Mouse (Mus musculus): ENCODE data around the gene Gatad1.
"Not testable (repeated sequence)": the region's sequence is repeated elsewhere in the genome, so short reads cannot be mapped to it uniquely, and the experiment has no call there.

Gene Gatad1

GRCm38 (mm10) chr5:3633951-3634350, 23.0 kb downstream of the Gatad1 start:
- peak; percentile 47 for DNase-seq (ENCODE audit: low read depth)

GRCm38 (mm10) chr5:3633315-3633714, 23.7 kb downstream of the Gatad1 start:
- DNase-seq (ENCODE audit: low read depth) = no peak

GRCm38 (mm10) chr5:3632285-3632684, 24.7 kb downstream of the Gatad1 start:
- DNase-seq (ENCODE audit: low read depth) = no peak

- no peak for DNase-seq (ENCODE audit: low read depth)
Observed at GRCm38 (mm10) chr5:3631512-3632271, 25.3 kb downstream of the Gatad1 start.

- no peak for DNase-seq (ENCODE audit: low read depth)
Observed at GRCm38 (mm10) chr5:3630055-3630454, 26.9 kb downstream of the Gatad1 start.

- DNase-seq (ENCODE audit: low read depth) = no peak
Observed at GRCm38 (mm10) chr5:3620486-3620885, 36.5 kb downstream of the Gatad1 start.

- not testable (repeated sequence) for DNase-seq (ENCODE audit: low read depth)
Observed at GRCm38 (mm10) chr5:3611835-3612234, 45.1 kb downstream of the Gatad1 start.

- no peak for DNase-seq (ENCODE audit: low read depth)
Observed at GRCm38 (mm10) chr5:3609241-3609640, 47.7 kb downstream of the Gatad1 start.

GRCm38 (mm10) chr5:3607114-3607513, 49.9 kb downstream of the Gatad1 start:
- no peak for DNase-seq (ENCODE audit: low read depth)

- peak; percentile 5 for DNase-seq (ENCODE audit: low read depth)
Observed at GRCm38 (mm10) chr5:3600790-3601189, 56.2 kb downstream of the Gatad1 start.

GRCm38 (mm10) chr5:3600298-3600697, 56.7 kb downstream of the Gatad1 start:
- DNase-seq (ENCODE audit: low read depth) = no peak

- no peak for DNase-seq (ENCODE audit: low read depth)
Observed at GRCm38 (mm10) chr5:3598766-3599165, 58.2 kb downstream of the Gatad1 start.

- DNase-seq (ENCODE audit: low read depth) = no peak
Observed at GRCm38 (mm10) chr5:3597171-3597570, 59.8 kb downstream of the Gatad1 start.

GRCm38 (mm10) chr5:3596399-3596766, 60.6 kb downstream of the Gatad1 start, which contains the start of gene Rbm48:
Rbm48 (minus strand) TSS chr5:3596585.
- DNase-seq (ENCODE audit: low read depth) = peak; percentile 86

- peak; percentile 96 for DNase-seq (ENCODE audit: low read depth)
Observed at GRCm38 (mm10) chr5:3595693-3596398, 61.1 kb downstream of the Gatad1 start, which contains the start of gene Pex1. Pex1 (plus strand) TSS chr5:3596066.
